Mouse (Mus musculus) kidney, adult 9 months (tissue): Measurements from ENCODE around the gene Dcaf4.
A peak's percentile ranks its signal among the peaks of the same experiment; 100 is the strongest.

Experiments used
- DNase-seq: peaks from one replicate; pipeline ENCODE4 v3.0.0; 2022

Gene Dcaf4

GRCm38 (mm10) chr12:83496336-83496735 is 23.9 kb upstream of the Dcaf4 start:
- DNase-seq, result no peak

- DNase-seq, result no peak
Observed at GRCm38 (mm10) chr12:83496736-83497135, 23.5 kb upstream of the Dcaf4 start.

- DNase-seq, result no peak
Observed at GRCm38 (mm10) chr12:83497959-83498358, 22.3 kb upstream of the Dcaf4 start.

GRCm38 (mm10) chr12:83499256-83499655 is 21.0 kb upstream of the Dcaf4 start:
- peak; percentile 41 for DNase-seq

- DNase-seq, result peak; percentile 81
Observed at GRCm38 (mm10) chr12:83502190-83502589, 18.1 kb upstream of the Dcaf4 start.

- DNase-seq, result no peak
Observed at GRCm38 (mm10) chr12:83506543-83506942, 13.7 kb upstream of the Dcaf4 start.

GRCm38 (mm10) chr12:83510586-83510985 is 9.7 kb upstream of the Dcaf4 start:
- DNase-seq, result no peak

- DNase-seq, result no peak
Observed at GRCm38 (mm10) chr12:83512783-83513182, 7.5 kb upstream of the Dcaf4 start.

GRCm38 (mm10) chr12:83513185-83513584 is 7.1 kb upstream of the Dcaf4 start:
- DNase-seq, result peak; percentile 26

GRCm38 (mm10) chr12:83514216-83514615 is 6.0 kb upstream of the Dcaf4 start:
- DNase-seq, result no peak

- no peak for DNase-seq
Observed at GRCm38 (mm10) chr12:83517580-83517979, 2.7 kb upstream of the Dcaf4 start.

GRCm38 (mm10) chr12:83521083-83521482 is 817 bp downstream of the Dcaf4 start:
- no peak for DNase-seq

GRCm38 (mm10) chr12:83523056-83523455 is 2.8 kb downstream of the Dcaf4 start:
- DNase-seq, result no peak

GRCm38 (mm10) chr12:83523892-83524291 is 3.6 kb downstream of the Dcaf4 start:
- no peak for DNase-seq

- DNase-seq, result no peak
Observed at GRCm38 (mm10) chr12:83524329-83524728, 4.1 kb downstream of the Dcaf4 start.

GRCm38 (mm10) chr12:83525822-83526544 is 5.7 kb downstream of the Dcaf4 start:
- DNase-seq, result no peak

- DNase-seq, result no peak
Observed at GRCm38 (mm10) chr12:83527816-83528215, 7.5 kb downstream of the Dcaf4 start.

- DNase-seq, result no peak
Observed at GRCm38 (mm10) chr12:83528665-83529064, 8.4 kb downstream of the Dcaf4 start.

GRCm38 (mm10) chr12:83531992-83532391 is 11.7 kb downstream of the Dcaf4 start:
- DNase-seq, result no peak

- no peak for DNase-seq
Observed at GRCm38 (mm10) chr12:83532966-83533365, 12.7 kb downstream of the Dcaf4 start.

- DNase-seq, result no peak
Observed at GRCm38 (mm10) chr12:83534190-83534589, 13.9 kb downstream of the Dcaf4 start.

GRCm38 (mm10) chr12:83535428-83535827 is 15.2 kb downstream of the Dcaf4 start:
- no peak for DNase-seq

- DNase-seq, result no peak
Observed at GRCm38 (mm10) chr12:83536039-83536438, 15.8 kb downstream of the Dcaf4 start.

GRCm38 (mm10) chr12:83543997-83544396 is 23.7 kb downstream of the Dcaf4 start:
- no peak for DNase-seq

GRCm38 (mm10) chr12:83544791-83545190 is 24.5 kb downstream of the Dcaf4 start:
- no peak for DNase-seq
